Mouse (Mus musculus) C2C12 (cell line): ENCODE measurements around the gene Exph5.

ENCODE experiments used
- CTCF ChIP-seq: IDR thresholded peaks from one replicate; pipeline ENCODE4 v1.5.1; 2011; ENCODE audit not compliant: control insufficient read depth, insufficient read depth, insufficient read length
- USF1 ChIP-seq: IDR thresholded peaks from one replicate; pipeline ENCODE4 v1.6.1; 2011; ENCODE audit warnings: low read depth, mild to moderate bottlenecking, control low read depth, moderate library complexity

DNA sequence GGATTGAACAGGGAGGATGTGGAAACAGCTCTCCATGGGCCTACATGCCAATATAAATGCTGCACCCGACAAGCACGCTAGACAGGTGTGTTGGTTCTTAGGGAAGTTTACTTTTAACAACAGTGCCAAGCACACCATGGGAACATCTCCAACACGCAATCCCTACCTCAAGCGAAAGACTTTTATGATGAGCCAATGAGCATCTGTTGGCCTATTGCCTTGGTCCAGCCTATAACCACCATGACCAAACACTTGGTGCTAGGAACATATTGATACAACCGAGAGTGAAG, 32.1 kb upstream of the Exph5 start:
- TF ChIP-seq CTCF (no peak), USF1 (no peak)
